Mouse (Mus musculus): ENCODE results near the gene Osbpl9. TPM values are rescaled to one million over a fixed set of nuclear protein-coding genes. Genes with fewer than 3 reads are reported as not detected.
A peak's percentile ranks its signal among the peaks of the same experiment; 100 is the strongest.

Osbpl9 gene
- polyA plus RNA-seq, 2 experiments from 2014 or later, result 76.5 to 80.8 TPM

GRCm38 (mm10) chr4:109204416-109204815 lies 2.3 kb upstream of the Osbpl9 start:
- no peak for ATAC-seq

GRCm38 (mm10) chr4:109203931-109204330 lies 1.9 kb upstream of the Osbpl9 start:
- ATAC-seq, result no peak

- ATAC-seq, result no peak
These were observed 3.0 kb downstream of the Osbpl9 start for GRCm38 (mm10) chr4:109199069-109199468.

GRCm38 (mm10) chr4:109195900-109196629 lies 6.0 kb downstream of the Osbpl9 start:
- no peak for ATAC-seq

- ATAC-seq, result no peak
These were observed 8.2 kb downstream of the Osbpl9 start for GRCm38 (mm10) chr4:109193886-109194285.

- no peak for ATAC-seq
These were observed 10.5 kb downstream of the Osbpl9 start for GRCm38 (mm10) chr4:109191598-109191997.

GRCm38 (mm10) chr4:109185616-109186405 lies 16.3 kb downstream of the Osbpl9 start:
- no peak for ATAC-seq

- ATAC-seq, result no peak
These were observed 26.4 kb downstream of the Osbpl9 start for GRCm38 (mm10) chr4:109175677-109176076.

GRCm38 (mm10) chr4:109173775-109174440 lies 28.2 kb downstream of the Osbpl9 start:
- ATAC-seq, result no peak

- ATAC-seq, result no peak
These were observed 28.7 kb downstream of the Osbpl9 start for GRCm38 (mm10) chr4:109173369-109173768.

GRCm38 (mm10) chr4:109165521-109166173 lies 36.4 kb downstream of the Osbpl9 start:
- ATAC-seq, result no peak

- no peak for ATAC-seq
These were observed 45.4 kb downstream of the Osbpl9 start for GRCm38 (mm10) chr4:109156481-109157261.

GRCm38 (mm10) chr4:109156073-109156472 lies 46.0 kb downstream of the Osbpl9 start:
- no peak for ATAC-seq

- ATAC-seq, result no peak
These were observed 51.9 kb downstream of the Osbpl9 start for GRCm38 (mm10) chr4:109150214-109150613.

- ATAC-seq, result no peak
These were observed 52.7 kb downstream of the Osbpl9 start for GRCm38 (mm10) chr4:109149411-109149810.

- peak; percentile 65 for ATAC-seq
These were observed 54.6 kb downstream of the Osbpl9 start for GRCm38 (mm10) chr4:109147278-109148038.

GRCm38 (mm10) chr4:109143091-109143490 lies 59.0 kb downstream of the Osbpl9 start:
- no peak for ATAC-seq

- ATAC-seq, result no peak
These were observed 63.5 kb downstream of the Osbpl9 start for GRCm38 (mm10) chr4:109138551-109138950.

- ATAC-seq, result no peak
These were observed 65.5 kb downstream of the Osbpl9 start for GRCm38 (mm10) chr4:109136475-109137125.

- no peak for ATAC-seq
These were observed 67.1 kb downstream of the Osbpl9 start for GRCm38 (mm10) chr4:109134955-109135354.
